Mouse (Mus musculus) right cerebral cortex, postnatal 36 days (tissue): ENCODE results near the gene Slc22a13.
"Not testable (repeated sequence)": the region's sequence is repeated elsewhere in the genome, so short reads cannot be mapped to it uniquely, and the experiment has no call there.

Source experiments
- DNase-seq, 2 experiments: peaks; one replicate each; pipeline ENCODE4 v3.0.0; 2022; ENCODE audit warnings: low spot score in 2 of 2, mixed read lengths in 1 of 2

The Slc22a13 gene

DNA sequence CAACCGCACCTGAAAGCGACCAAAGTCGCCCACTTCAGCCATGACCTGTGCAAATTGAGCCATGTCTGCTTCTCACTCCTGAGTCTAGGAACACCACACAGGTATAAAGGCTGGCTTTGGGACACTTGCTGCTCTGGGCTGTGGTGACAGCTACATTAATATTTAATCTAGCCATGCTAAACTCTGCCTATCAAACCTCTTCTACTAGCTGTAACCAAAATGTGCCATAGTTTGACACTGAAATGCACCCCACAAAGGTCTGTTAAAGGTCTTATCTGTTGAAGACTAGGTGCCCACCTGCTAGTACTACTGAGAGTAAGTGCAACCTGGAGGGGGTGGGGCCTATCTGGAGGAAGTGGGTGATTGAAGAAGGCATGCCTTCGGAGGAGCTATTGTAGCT, at the start of gene Slc22a13:
Slc22a13 (minus strand) TSS at position 101 of the 400 bp plus-strand sequence.
- no peak for DNase-seq

DNA sequence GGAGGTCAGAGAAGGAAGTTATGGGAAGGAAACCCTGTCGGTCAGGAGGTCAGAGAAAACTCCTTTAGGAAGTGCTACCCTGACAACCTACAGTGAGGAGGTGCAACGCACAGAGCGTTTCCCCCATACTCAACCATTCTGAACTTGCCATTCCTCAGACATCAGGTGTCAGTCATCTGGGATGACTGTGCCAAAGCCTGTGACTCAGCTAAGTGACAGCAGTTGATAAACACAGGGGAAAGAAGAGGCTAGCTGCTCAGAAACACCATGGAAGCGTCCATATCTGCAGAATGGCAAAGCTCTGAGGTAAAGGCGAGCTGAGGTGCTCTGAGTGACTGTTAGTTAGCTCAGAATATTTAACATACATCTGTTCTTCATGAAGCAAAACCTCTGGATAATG, 49.2 kb upstream of the Slc22a13 start:
- DNase-seq: no peak

DNA sequence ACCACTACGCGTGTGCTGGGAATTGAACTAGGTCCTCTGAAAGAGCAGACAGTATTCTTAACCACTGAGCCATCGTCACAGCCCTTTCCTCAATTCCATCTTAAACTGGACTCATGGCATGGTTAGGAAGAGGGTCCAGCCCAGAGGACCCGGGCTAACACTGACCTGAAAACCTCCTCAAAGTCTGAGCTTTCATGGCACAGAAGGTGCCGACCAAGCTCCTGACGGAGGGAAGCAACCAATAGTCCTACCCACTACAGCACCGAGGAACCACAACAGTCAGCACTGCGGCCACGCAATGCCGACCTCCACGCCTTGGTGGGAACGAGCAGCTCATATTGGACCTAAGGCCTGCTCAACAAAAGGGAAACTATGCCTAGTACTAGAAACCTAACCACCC, 47.3 kb upstream of the Slc22a13 start:
- no peak for DNase-seq

DNA sequence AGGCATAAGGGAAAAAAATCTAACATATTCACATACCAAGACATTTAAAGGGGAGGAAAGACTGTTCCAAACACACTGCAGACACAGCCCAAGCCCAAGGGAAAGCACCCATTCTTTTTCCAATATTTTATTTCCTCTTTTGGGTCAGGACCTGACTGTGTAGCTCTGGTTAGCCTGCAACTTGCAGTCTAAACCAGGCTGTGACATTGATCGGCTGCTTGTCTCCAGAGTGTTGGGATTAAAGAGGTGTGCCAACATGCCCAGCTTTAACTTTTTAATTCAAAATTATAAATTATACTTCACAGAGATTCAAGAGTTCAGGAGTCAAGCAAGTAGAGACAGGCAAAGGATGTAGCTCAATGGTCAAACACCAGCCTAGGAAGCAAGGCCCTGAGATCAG, 46.2 kb upstream of the Slc22a13 start:
- DNase-seq: no peak

DNA sequence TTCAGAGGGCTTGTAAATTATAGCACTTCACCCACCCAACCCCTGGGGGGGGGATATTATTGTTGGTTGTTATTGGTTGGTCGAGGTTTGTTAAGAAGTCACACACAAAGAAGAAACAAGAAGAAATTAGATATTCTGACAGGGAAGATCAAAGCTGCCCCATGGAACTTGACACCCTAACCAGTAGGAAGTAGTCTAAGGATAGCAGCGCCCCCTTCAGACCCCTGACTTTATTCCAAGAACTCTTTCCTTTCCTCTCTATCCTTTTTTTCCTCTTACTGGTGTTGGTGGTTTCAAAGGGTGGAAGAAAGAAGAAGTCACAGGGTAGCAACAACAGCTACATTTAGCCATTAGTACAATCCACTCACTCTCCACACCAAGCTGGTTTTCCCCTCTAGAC, 45.3 kb upstream of the Slc22a13 start:
- DNase-seq: no peak

DNA sequence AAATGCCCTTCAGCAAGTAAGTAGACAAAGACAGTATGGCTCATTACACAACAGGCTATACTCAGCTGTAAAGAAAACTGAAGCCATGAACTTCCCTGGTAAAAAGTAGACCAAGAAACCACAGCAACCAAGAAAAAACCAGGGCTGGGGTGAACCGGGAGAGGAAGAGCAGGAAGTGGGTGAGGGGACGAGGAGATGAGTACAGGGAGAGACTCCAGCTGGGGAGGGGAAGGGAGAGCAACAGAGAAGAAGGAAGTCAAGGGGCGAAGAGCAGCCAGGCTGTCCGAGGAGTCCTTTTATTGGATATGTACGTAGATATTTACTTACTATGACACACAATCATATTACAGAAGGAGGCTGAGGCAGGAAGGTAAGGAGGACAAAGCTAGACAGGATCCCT, 39.1 kb upstream of the Slc22a13 start:
- no peak for DNase-seq

DNA sequence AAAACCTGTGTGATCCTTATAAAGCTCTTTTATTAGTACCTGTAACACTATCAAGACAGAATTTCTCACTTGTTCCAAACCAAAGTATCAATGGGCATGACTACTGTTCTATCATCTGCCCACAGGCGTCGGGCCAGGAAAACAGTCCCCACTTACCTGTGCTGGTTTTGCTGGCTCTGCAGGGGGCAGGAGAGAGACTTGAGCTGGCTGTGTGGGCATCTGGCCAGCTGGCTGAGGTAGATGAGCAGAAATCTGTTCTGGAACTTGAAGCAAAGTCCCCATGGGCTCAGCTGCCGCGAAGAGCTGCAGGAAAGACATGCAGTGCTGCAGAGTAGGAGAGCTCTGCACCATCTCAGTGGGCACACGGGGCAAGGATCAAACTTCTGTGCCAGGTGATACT, 37.9 kb upstream of the Slc22a13 start:
- DNase-seq: no peak

DNA sequence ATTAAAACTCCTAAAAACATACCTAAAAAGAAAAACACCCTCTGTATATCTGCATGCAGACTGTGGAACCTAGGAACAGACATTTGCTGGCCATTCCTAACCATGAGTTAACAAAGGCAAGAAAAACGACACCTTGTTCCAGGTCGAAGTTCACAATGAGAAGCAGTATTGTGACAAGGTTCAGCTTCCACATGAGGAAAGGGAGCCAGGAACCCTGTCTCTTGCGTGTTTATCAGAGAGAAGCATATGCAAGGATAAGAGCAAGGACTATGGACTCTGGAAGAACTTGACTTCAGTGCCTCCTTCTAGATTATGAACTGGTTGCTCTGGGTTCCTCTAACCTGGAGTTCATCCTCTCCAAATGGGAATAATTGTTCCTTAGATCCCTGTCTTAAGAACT, 35.1 kb upstream of the Slc22a13 start:
- DNase-seq: no peak

DNA sequence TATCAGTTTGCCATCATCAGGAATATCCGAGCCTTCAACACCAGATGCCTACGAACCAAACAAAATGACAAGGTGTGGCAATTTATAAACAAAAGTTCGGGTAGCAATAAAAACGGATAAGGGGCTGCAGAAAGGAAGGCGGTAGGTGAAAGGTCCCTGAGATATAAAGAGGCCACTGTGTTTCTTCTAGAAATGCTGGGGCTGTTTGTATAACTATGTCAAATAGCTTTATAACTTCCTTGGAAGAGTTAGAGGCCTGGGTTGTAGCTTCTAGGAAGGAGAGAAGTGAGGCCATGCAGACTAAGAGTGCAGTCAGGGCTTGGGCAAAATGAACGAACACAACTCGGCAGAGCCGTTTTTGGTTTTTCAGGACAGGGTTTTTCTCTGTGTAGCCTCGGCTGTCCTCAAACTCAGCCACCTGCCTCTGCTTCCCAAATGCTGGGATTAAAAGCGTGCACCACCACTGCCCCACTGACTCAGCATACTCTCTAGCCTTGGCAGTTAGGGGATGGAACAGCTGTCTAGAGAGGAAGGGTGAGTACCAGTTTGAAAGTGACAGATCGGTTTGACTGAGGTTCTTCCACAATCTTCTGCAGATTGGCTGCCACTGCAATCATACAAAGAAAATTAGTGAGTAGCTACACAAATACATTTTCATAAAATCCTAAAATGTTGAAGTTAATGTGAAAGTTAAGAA, 32.4 kb upstream of the Slc22a13 start:
- no peak for DNase-seq

DNA sequence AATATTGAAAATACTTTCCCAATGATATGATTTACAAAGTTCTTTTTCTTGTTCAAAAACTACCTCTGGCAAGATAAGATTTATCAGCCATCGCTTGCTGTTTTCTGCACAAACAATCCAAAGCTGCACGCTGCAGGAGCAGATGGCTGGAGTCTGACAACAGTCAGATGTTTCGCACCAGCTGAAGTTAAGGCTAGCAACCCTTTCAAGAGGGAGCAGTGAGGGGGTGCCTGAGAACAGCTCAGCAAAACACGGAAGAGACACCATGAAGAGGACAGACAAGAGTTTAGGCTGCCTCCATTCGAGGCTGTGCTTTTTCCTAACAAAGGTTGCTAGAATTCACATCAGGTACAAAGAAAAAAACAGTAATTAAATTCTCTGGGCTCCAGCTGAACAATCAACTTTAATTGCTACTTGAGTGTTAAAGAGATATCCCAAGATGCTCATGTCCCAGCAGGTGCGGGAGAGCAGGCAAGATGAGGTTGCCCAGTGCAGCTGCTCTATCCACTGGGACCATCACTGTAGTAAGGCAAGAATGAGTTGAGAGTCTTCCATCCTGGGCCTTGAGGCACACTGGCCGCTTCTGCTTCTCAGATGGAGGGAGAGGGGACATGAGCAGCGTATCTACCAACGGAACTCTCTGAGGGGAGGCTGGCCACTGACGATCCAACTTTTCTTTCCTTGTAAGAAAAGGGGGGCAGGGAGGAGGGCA, 31.5 kb upstream of the Slc22a13 start:
- peak in 1 of 2 experiments; percentile 15 for DNase-seq

DNA sequence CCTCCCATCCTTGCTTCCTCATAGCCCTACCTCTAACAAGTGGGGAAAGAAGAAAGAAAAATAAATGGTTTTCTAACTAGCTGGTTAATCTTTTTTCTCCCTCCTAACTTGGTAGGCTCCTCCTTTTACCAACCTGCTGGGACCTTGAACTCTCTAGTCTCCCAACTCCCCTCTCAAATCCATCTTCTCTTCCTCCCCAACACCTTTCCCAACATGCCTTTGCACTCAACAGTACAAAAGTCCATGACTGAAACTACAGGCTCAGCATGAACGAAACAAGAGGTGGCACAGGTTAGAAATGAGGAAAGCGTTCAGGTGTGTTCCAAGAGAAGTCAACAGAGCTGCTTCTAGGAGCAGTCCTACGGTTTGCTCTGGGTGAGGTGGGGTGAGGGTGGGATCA, 30.4 kb upstream of the Slc22a13 start:
- DNase-seq: no peak

DNA sequence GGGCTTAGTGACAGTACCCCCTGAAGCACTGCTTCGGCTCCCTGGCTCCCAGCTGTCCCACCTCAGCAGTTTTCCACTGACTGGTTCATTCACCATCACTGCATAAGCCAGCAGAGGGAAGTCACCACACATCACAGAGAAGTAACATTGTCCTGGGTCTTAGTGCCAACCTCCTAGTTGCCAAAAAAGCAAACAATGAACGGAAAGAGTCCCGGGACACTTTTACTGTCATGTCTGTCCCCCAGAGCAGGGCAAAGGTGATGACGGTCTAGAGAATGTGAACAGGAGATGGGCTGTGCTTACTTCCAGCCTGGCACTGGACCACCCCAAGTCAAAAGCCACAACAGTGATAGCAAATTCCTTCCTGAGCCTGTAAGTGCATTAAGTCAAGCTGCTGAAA, 29.9 kb upstream of the Slc22a13 start:
- no peak for DNase-seq

DNA sequence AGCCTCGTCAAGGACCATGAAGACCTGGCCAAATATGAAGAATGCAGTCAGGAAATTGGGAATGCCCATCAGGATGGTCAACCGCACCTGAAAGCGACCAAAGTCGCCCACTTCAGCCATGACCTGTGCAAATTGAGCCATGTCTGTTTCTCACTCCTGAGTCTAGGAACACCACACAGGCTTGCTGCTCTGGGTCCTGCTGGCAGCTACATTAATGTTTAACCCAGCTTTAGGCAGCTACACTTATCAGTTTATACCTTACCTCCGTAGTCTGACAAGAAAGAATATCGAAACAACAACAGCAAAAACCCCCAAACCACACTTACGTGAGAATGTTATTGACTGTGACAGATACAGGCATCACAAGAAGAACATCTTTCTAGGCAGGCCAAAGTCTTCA, 22.7 kb upstream of the Slc22a13 start:
- no peak for DNase-seq

DNA sequence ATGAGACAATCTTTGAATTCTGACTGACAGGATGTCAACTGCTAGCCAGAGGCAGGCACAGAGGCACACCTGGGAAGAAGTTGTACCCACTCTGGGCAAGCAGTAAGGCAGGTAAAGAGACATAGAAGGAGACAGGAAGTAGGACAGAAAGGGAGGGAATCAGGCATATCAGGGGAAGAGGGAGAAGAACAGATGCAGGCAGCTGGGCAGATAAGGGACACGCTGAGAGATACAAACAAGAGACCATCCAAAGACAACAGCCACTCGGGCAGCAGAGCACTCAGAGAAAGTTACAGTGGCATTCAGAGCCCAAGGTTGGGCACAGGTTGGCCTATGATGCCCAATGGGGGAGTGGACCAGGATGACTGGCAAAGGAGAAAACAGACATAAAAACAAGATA, 21.9 kb upstream of the Slc22a13 start:
- DNase-seq: no peak

DNA sequence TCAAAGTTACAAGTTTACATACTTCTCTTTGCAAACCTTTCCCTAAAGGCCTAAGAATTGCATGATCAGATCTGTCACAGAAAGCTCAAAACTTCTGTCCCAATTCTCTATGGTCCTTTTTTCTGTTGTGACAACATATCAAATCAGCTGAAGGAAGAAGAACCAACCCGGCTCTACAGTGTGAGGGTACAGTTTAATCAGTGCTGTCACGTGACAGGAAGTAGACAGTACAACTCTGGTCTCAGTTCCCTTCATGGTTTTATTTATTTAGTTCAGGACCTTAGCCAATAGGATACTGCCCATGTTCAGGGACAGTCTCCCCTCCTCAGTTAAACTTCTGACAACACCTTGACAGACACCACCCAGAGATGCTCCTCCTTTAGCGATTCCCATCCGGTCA, 11.4 kb upstream of the Slc22a13 start:
- no peak for DNase-seq

DNA sequence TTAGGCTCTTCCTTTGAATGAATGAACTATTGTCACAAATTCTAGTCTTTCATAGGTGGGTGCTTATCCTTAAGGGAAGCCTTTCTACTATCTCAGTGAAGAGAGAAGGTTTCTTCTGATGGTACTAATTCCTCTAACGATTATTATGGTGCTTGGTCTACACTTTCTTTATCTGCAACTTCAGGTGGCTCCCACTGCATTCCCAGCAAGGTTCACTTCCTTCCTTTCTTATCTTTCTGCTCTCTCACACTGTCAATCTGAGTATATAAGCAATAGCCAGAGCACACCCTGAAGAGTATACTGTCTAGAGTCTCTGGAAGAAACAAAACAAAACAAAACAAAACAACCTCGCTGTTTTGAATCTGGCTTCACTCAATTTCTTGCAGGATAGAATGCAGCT, 10.8 kb upstream of the Slc22a13 start:
- no peak for DNase-seq

DNA sequence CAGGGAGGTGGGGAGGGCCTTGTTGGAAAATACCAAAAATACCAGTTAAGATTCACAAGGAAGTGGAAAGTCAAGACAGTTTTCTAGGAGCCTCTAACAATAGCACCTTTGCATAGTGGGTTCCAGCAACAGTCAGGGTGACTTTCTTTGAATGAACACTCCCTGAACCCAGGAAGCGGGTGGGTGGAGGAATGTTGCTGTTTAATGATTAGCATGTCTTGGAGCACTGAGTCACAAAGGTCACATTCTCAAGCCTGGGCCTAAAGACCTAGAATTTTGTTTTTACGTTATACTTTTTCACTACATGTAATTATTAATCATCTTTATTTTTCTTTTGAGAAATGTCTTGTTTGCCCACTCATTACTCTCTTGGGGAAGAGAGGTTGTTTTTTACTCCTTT, 6.4 kb upstream of the Slc22a13 start:
- DNase-seq: not testable (repeated sequence)

DNA sequence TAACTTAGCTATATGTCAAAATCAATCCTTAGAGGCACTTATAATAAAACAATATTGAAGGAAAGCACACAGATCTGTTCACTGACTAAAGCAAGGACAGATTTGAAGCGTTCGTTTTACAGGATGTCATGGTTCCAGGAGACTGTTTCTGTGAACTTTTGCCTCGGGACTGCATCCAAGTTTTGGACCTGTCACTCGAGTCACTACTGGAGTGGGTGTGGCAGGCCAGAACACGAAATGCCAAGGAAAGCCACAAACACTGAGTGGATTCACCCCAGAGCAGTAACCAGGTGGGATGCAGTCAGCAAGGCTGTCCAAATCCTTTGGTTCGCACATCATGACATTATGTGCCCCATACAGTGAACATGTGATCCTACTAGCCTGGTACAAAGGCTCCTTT, 5.7 kb upstream of the Slc22a13 start:
- no peak for DNase-seq

DNA sequence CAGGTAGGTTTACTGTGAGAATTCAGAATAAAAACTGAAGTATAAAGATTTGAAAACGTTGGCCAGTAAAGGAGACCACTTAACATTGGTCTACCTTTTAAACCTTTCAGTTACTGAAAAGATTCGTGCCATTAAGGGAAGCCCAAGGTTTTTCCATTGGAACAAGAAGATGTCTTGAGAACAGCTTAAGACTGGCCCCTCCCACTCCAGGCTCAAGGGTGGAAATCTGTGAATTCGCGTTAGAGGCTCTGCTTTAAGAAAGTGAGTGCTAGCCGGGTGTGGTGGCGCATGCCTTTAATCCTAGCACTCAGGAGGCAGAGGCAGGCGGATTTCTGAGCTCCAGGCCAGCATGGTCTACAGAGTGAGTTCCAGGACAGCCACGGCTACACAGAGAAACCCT, 4.1 kb upstream of the Slc22a13 start:
- DNase-seq: no peak

DNA sequence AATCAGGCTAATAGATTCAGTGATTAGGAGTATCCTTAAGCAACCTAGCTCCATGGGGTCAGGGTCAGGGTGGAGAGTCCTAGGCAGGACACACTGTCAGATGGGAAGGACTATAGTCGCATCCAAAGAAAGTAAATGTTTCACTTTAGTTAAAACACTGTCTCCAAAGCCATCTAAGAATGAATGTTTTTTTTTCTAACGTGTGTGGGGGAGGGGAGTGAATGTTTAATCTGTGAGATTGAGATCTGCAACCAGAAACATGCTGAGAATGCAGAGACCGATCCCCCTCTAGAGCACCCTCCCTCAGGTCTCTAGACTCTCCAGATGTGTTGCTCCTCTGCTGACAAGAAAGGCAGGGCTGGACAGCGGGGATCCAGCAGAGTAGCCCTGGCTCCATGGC, 1.8 kb downstream of the Slc22a13 start:
- DNase-seq: no peak

DNA sequence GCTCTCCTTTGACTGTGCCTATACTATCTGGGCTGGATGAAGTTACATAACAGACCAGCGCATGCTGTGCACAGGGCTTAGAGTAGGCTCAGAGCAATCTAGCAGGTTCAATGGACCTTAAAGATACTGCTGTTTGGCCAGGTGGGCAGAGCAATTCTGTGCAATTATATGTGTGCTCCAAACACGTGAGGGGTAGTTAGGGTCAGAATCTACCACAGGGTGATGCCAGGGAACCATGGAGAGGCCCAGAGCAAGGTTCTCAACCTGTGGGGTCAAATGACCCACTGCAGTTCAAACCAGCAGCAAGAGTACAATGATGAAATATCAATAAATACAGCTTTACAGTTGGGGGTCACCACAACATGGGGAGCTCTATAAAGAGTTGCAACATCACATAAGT, 2.2 kb downstream of the Slc22a13 start:
- DNase-seq: no peak

DNA sequence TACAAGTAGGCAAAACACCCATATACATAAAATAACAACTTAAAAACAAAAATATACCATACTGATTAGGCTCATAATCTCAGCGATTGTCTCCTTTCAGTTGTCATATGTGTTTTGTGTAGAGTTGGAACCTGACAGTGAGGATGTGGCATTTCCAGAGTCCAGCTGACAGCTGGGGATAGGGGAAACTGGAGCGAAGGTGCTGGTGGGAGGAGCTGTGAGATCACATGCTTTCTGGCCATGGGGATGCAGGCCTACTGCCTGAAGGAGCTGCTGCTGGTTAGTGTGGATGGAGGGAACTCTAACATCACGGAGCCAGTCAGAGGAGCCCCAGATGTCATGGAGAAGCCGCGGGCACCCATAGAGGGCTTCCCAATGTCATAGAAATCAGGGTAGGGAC, 3.1 kb downstream of the Slc22a13 start:
- no peak for DNase-seq

DNA sequence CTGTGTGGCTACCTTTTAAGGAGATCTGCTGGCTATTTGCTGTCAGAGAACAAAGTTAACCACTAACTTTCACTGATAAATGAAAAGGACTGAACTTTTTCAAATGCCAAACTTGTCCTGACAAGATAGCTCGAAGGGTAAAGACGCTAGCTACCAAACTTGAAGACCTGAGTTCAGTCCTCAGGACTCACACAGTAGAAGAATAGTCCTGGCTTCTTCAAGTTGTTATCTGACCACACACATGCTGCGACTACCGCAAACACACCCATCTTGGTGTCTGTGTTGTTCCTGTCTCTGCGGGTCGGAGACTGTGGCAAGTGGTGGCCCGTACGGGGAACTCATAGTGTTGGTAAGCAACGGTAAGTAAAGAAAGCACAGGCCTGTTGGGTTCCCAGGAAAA, 5.3 kb downstream of the Slc22a13 start:
- DNase-seq: no peak

DNA sequence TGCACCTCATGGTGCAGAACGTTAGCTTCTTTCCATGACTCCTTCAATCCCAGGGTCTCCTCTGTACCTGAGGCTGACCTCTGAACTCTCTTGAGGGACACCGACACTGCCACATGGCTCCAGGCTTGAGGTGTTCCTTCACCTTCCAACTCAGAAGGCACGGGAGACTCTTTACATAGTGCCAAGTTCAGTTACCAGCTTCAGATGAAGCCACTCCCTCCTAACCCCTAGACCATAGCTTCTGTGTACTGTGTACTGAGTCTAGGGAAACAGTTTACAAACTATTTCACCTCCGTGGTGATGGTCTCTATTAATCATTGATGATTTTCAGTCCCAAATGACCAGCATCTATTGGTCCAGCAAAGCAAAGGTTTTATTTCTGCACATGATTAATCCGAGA, 7.2 kb downstream of the Slc22a13 start:
- no peak for DNase-seq
